Mouse (Mus musculus): Measurements from ENCODE around the gene Nid2.

- TF ChIP-seq CTCF (IDR thresholded peaks at IDR 0.05; ENCODE audit: low read depth), result no peak
- TF ChIP-seq EP300 (IDR thresholded peaks at IDR 0.05; ENCODE audit: low read depth), result no peak
These were observed 38.0 kb upstream of the Nid2 start for GRCm38 (mm10) chr14:19713067-19713466.

Measured in liver, postnatal 0 days (tissue).